Mouse (Mus musculus) kidney, adult 2 months (tissue): ENCODE measurements around the gene Mrpl33.
"Not testable (repeated sequence)": the region's sequence is repeated elsewhere in the genome, so short reads cannot be mapped to it uniquely, and the experiment has no call there.

Experiments
- CTCF ChIP-seq: fragments of 200-500 bp; conservative IDR thresholded peaks from 2 replicates; pipeline ENCODE4 v1.5.1; 2011; ENCODE audit warnings: low read depth, mild to moderate bottlenecking, control low read depth, low read length, moderate library complexity, mixed read lengths; ENCODE audit not compliant: insufficient read depth, insufficient read length
- POLR2A ChIP-seq: fragments of 200-500 bp; IDR thresholded peaks from one replicate; pipeline ENCODE4 v1.6.1; 2011; ENCODE audit warnings: low read depth, low read length, control low read depth

GRCm38 (mm10) chr5:31588672-31589071 lies 8.1 kb upstream of the Mrpl33 start:
- TF ChIP-seq CTCF, POLR2A: not testable (repeated sequence)
